Mouse (Mus musculus) thymus, postnatal 14 days (tissue): ENCODE results near the gene Brd4.

ENCODE experiments used
- DNase-seq: peaks from one replicate; pipeline ENCODE4 v3.0.0; 2021

The Brd4 gene

DNA sequence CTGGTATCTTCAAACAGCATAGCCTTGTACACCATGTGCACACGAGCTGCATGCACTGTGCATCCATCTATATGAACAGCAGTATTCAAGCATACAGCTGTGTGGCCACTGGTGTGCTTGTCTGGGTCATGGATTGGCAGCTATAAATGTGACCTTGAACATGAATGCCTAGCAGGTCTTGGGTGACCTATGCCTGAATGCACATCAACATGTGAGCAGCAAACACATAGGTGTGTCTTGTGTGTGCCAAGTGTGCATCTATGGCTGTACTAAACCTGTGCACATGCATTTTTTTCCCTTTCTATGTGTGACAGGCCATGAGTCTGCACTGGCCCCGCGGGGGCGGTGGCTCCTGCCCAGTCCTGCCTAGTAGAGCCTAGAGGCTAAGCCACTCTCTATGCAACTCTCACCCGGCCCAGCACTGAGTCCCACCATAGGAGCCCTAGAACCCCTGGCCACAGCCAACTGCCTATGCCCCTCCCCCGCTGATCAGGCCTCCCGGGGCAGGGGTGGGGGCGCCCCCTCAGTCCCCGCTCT, 119.2 kb downstream of the Brd4 start:
- DNase-seq = no peak

DNA sequence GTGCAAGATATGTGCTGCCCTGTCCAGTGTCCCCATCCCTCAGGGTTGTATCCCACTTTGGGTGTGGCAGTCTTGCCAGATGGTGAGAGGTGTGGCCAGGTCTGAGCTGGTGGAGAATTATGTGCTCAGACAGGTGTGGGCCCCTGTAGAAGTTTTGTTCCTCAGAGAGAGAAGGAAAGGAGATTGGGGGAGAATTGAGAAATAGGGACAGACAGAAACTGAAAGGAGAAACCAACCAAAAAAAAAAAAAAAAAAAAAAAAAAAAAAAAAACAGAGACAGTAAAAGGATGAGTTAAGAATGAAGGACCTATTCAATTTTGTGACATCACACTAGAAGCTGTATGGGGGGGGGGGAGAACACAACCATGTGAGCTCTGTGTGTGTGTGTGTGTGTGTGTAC, 119.7 kb downstream of the Brd4 start:
- peak; percentile 19 for DNase-seq

DNA sequence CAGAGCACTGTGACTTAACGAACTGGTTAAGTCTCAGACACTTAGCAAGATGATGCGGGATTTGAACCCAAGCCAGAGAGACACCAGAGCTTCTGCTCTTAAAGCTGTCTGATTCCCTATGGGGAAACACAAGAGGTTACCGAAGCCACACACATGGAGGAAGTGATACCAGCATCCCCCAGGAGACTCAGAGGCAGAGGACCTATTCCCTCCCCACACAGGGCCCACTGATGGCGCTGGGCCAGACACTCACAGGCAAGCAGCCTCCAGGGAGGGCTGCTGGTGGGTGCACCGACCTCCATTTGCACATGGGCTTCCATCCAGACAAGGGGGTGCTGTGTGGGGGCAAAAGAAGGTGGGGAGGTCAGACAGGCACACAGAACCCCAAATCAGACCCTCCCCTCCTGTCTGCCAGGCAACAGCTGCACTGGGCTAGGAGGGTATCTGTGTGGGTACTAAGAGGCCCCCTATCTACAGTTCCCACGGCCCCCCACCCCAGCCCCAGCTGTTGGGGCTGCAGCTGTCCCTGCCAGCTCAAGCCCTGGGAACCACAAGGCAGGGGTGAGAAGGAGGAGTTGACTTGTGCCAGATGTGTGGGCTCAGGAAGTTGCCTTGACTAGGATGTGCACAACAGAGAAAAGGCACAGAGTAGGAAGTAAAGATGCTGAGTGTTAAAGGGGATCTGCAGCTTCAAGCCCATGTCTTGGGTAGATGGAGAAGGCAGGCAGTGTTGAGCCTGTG, 120.4 kb downstream of the Brd4 start:
- peak; percentile 87 for DNase-seq

DNA sequence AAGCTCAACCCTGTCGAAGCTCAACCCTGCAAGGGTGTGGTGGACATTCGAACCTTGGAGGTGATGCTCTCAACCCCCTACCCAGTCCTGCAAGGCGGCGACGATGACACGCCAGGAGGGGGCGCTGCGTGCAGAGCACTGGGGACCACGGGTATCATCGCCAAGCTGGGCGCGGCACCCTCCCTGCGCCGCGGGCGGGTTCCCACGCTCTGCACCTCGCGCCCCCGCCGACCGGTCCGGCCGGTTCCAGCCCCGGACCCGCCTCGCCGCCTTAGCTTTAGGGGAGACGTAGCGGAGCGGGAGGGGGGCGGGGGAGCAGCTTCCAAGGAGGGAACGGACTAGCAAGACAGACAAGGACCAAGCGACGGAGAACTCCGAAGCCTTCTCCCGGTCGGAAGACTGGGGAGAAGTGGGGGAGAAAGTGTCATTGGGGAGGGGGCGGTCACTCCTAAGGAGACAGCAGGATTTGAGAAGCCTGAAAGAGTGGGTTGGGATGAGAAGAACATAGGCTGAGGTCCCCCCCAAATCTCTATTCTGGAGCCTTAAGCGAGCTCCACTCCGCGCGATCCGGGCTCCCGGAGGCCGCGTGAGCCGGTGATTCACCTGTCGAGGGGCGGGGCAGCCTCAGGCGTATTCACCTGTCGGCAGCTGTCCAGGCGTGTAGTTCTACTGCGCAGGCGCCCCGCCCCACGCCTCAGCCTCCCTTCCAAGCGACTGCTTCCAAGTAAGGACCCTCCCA, 122.2 kb downstream of the Brd4 start:
- DNase-seq = peak; percentile 92

DNA sequence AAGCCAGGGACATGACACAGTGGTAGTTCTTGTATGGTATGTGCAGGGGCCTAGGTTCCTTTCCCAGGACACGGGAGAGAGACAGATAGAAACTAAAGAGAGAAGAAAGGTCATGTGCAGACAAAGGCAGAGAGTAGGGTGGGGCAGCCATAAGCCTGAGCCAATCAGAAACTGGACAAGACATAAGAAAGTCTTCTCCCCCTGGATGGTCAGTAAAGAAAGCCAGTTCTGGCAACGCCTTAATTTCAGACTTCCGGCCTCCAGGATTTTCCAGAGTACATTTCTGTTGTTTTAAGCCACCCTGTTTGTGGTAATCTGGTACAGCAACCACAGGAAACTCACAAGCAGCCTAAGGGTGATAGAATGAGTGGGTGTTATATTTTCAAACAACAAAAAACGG, 123.6 kb downstream of the Brd4 start:
- no peak for DNase-seq

DNA sequence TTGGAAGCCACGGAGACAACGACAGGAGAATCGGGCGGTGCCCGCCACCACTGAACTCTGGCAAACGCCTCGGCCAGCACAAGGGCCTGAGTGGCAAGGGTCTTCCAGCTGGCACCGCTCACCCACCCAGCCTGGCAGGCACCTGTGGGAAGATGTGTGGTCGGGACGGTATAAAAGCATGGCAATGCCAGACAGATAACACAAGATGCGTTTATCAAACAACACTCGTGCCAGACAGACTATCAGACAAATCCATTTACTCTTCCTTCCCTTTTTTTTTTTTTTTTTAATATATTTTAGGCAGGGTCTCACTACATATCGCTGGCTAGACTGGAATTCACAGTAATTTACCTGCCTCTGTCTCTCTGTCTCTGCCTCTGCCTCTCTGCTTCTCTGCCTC, 125.7 kb downstream of the Brd4 start:
- DNase-seq = no peak

DNA sequence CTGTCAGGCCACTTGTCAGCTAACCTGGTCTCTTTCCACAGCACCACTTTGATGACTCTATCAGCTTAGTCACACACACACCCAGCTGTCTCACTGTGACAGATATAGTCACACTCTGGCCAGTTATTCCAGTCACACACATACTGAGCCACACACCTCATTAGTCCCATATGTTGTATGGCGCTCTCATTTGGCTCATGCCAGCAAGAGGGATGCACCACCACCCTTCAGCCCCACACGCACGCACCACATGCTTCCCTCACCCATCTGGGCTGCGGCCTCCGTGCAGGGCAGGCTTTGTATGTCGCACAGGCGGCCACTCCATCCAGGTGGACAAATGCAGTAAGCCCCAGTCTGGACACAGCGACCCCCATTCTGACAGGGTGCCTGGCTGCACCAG, 137.8 kb downstream of the Brd4 start:
- no peak for DNase-seq
